Mouse (Mus musculus) lung, postnatal 14 days (tissue): ENCODE results near the gene Prr19.
"Not testable (repeated sequence)": the region's sequence is repeated elsewhere in the genome, so short reads cannot be mapped to it uniquely, and the experiment has no call there.

ENCODE experiments used
- DNase-seq: peaks from one replicate; pipeline ENCODE4 v3.0.0; 2021

Gene Prr19

GRCm38 (mm10) chr7:25301063-25301462 is at the start of gene Prr19:
Prr19 (plus strand) TSS chr7:25301411.
- no peak for DNase-seq

- no peak for DNase-seq
Observed at GRCm38 (mm10) chr7:25251822-25252221, 49.4 kb upstream of the Prr19 start.

- DNase-seq = no peak
Observed at GRCm38 (mm10) chr7:25261896-25262295, 39.3 kb upstream of the Prr19 start.

- no peak for DNase-seq
Observed at GRCm38 (mm10) chr7:25263968-25264870, 37.0 kb upstream of the Prr19 start.

GRCm38 (mm10) chr7:25265743-25266142 is 35.5 kb upstream of the Prr19 start:
- DNase-seq = not testable (repeated sequence)

GRCm38 (mm10) chr7:25266180-25266962 is 34.8 kb upstream of the Prr19 start:
- DNase-seq = no peak

GRCm38 (mm10) chr7:25267301-25267750 is 33.9 kb upstream of the Prr19 start, which contains the start of gene Cic:
Cic (plus strand) TSS chr7:25267704.
- DNase-seq = peak; percentile 99

GRCm38 (mm10) chr7:25267751-25268463 is 33.3 kb upstream of the Prr19 start:
- DNase-seq = peak; percentile 98

GRCm38 (mm10) chr7:25268588-25268987 is 32.6 kb upstream of the Prr19 start:
- DNase-seq = no peak

GRCm38 (mm10) chr7:25269029-25269428 is 32.2 kb upstream of the Prr19 start:
- DNase-seq = no peak

- DNase-seq = no peak
Observed at GRCm38 (mm10) chr7:25269545-25270271, 31.5 kb upstream of the Prr19 start.

- DNase-seq = no peak
Observed at GRCm38 (mm10) chr7:25270652-25271633, 30.3 kb upstream of the Prr19 start.

GRCm38 (mm10) chr7:25271651-25272444 is 29.4 kb upstream of the Prr19 start:
- DNase-seq = no peak

GRCm38 (mm10) chr7:25272445-25273258 is 28.6 kb upstream of the Prr19 start:
- no peak for DNase-seq

- DNase-seq = no peak
Observed at GRCm38 (mm10) chr7:25273259-25274241, 27.7 kb upstream of the Prr19 start.

GRCm38 (mm10) chr7:25274571-25274970 is 26.6 kb upstream of the Prr19 start:
- no peak for DNase-seq

GRCm38 (mm10) chr7:25274996-25275395 is 26.2 kb upstream of the Prr19 start:
- DNase-seq = no peak
